Mouse (Mus musculus) cortical plate, adult 2 months (tissue): ENCODE measurements at regions not wholly inside any gene's neighbourhood (a gene's known extent, or its start where the extent isn't known, plus 50 kb on each side); places are given as distances from the start of the nearest gene placed in this dataset.

Source experiments
- CTCF ChIP-seq: fragments of 200-500 bp; IDR thresholded peaks from 2 replicates; pipeline ENCODE4 v1.5.1; 2011; ENCODE audit warnings: mild to moderate bottlenecking, control low read depth, low read length; ENCODE audit not compliant: insufficient read depth; ENCODE audit errors: extremely low read depth
- POLR2A ChIP-seq: fragments of 200-500 bp; IDR thresholded peaks from 2 replicates; pipeline ENCODE4 v1.6.1; 2011; ENCODE audit warnings: mild to moderate bottlenecking, low read length, control low read depth; ENCODE audit not compliant: insufficient read depth; ENCODE audit errors: extremely low read depth

- no peak for TF ChIP-seq POLR2A
- TF ChIP-seq CTCF, result no peak
Observed at GRCm38 (mm10) chr5:53354296-53354695, 87.4 kb downstream of the Smim20 start.
